Mouse (Mus musculus) lung, postnatal 0 days (tissue): Measurements from ENCODE around the gene Tnfrsf12a.
A peak's percentile ranks its signal among the peaks of the same experiment; 100 is the strongest.

Experiments used
- CTCF ChIP-seq: IDR thresholded peaks from 2 replicates; pipeline ENCODE4 v1.5.1; 2016; ENCODE audit warnings: antibody characterized with exemption, mild to moderate bottlenecking
- EP300 ChIP-seq: IDR thresholded peaks from 2 replicates; pipeline ENCODE4 v1.6.1; 2016; ENCODE audit warnings: antibody characterized with exemption, mild to moderate bottlenecking, control low read depth

- TF ChIP-seq CTCF (peak; percentile 82), EP300 (no peak)
Observed at GRCm38 (mm10) chr17:23664556-23665021, 12.7 kb downstream of the Tnfrsf12a start.
